Mouse (Mus musculus): ENCODE measurements at regions not wholly inside any gene's neighbourhood (a gene's known extent, or its start where the extent isn't known, plus 50 kb on each side); places are given as distances from the start of the nearest gene placed in this dataset.
A peak's percentile ranks its signal among the peaks of the same experiment; 100 is the strongest.

GRCm38 (mm10) chr12:25826928-25827327, 588.1 kb downstream of the Rnf144a start:
- H3K27me3 ChIP-seq (replicated peaks) = no peaks in the 10 kb centered on the region
- no peaks in the 10 kb centered on the region for H3K79me2 ChIP-seq (replicated peaks; ENCODE audit: control insufficient read depth, extremely low read depth, insufficient read depth, poor library complexity, severe bottlenecking)
- H3K9me3 ChIP-seq (replicated peaks; ENCODE audit: low read length) = no peaks in the 10 kb centered on the region
- no peak overlapping the region for H3K27ac ChIP-seq (ENCODE audit: insufficient read depth, low read depth)
- no peaks in the 10 kb centered on the region for H3K4me1 ChIP-seq (ENCODE audit: control insufficient read depth in 1 of 2, insufficient read depth in 2 of 2)
- dilution Hi-C loops (cut with MboI; ENCODE audit: extremely low pct_ligation_motif_present, extremely low pct_unique_long_range_greater_than_20kb, low sequenced_read_pairs) (no loop called here), in situ Hi-C loops (cut with MboI; ENCODE audit: low pct_ligation_motif_present, low pct_unique_long_range_greater_than_20kb, low sequenced_read_pairs) (no loop called here)
- H3K36me3 ChIP-seq (replicated peaks in 1 of 2; ENCODE audit: control insufficient read depth in 1 of 2, insufficient read depth in 1 of 2, low read length in 1 of 2) = no peaks in the 10 kb centered on the region
- DNase-seq (ENCODE audit: extremely low read depth) = no peak
- no peak overlapping the region for H3K4me2 ChIP-seq (ENCODE audit: insufficient read depth, low read depth, poor library complexity, severe bottlenecking)
- TF ChIP-seq SMC3 (IDR thresholded peaks at IDR 0.05; ENCODE audit: low read depth, low read length) (peak; percentile 11; the same call in 1 of the 2 replicates), SIN3A (IDR thresholded peaks at IDR 0.05; ENCODE audit: low read length) (no peak), ZKSCAN1 (IDR thresholded peaks at IDR 0.05; ENCODE audit: borderline replicate concordance, low read depth, low read length) (no peak), CTCF (conservative IDR thresholded peaks at IDR 0.05 in 1 of 2, IDR thresholded peaks at IDR 0.05 in 1 of 2; ENCODE audit: low read depth in 2 of 2, low read length in 2 of 2) (peak in 1 of 2 experiments; percentile 50; a peak in 2 of 4 replicates), RAD21 (IDR thresholded peaks at IDR 0.05; ENCODE audit: low read depth, low read length) (peak; percentile 43)
- H3K4me3 ChIP-seq (replicated peaks in 1 of 3; ENCODE audit: low read depth in 2 of 3, low read length in 2 of 3, poor library complexity in 1 of 3) = no peak overlapping the region
- no peak overlapping the region for H3K9ac ChIP-seq (ENCODE audit: insufficient read depth, low read depth)

GRCm38 (mm10) chr12:25826451-25826850, 588.6 kb downstream of the Rnf144a start:
- H3K4me3 ChIP-seq (replicated peaks in 1 of 3; ENCODE audit: low read depth in 2 of 3, low read length in 2 of 3, poor library complexity in 1 of 3) = no peak overlapping the region
- in situ Hi-C loops (cut with MboI; ENCODE audit: low pct_ligation_motif_present, low pct_unique_long_range_greater_than_20kb, low sequenced_read_pairs) = no loop called here
- no peaks in the 10 kb centered on the region for H3K27me3 ChIP-seq (replicated peaks)
- no peak overlapping the region for H3K9ac ChIP-seq (ENCODE audit: insufficient read depth, low read depth)
- H3K4me2 ChIP-seq (ENCODE audit: insufficient read depth, low read depth, poor library complexity, severe bottlenecking) = no peak overlapping the region
- no peak overlapping the region for H3K27ac ChIP-seq (ENCODE audit: insufficient read depth, low read depth)
- H3K79me2 ChIP-seq (replicated peaks; ENCODE audit: control insufficient read depth, extremely low read depth, insufficient read depth, poor library complexity, severe bottlenecking) = no peaks in the 10 kb centered on the region
- H3K4me1 ChIP-seq (ENCODE audit: control insufficient read depth in 1 of 2, insufficient read depth in 2 of 2) = no peaks in the 10 kb centered on the region
- dilution Hi-C loops (cut with MboI; ENCODE audit: extremely low pct_ligation_motif_present, extremely low pct_unique_long_range_greater_than_20kb, low sequenced_read_pairs) = no loop called here
- no peaks in the 10 kb centered on the region for H3K36me3 ChIP-seq (replicated peaks in 1 of 2; ENCODE audit: control insufficient read depth in 1 of 2, insufficient read depth in 1 of 2, low read length in 1 of 2)
- no peaks in the 10 kb centered on the region for H3K9me3 ChIP-seq (replicated peaks; ENCODE audit: low read length)
- no peak for DNase-seq (ENCODE audit: extremely low read depth)
- no peak for TF ChIP-seq RAD21 (IDR thresholded peaks at IDR 0.05; ENCODE audit: low read depth, low read length)
- TF ChIP-seq MXI1 (IDR thresholded peaks at IDR 0.05; ENCODE audit: low read depth, low read length) = no peak
- TF ChIP-seq MAX (IDR thresholded peaks at IDR 0.05; ENCODE audit: low read length) = no peak
- TF ChIP-seq RCOR1 (conservative IDR thresholded peaks at IDR 0.05; ENCODE audit: low read depth, low read length) = no peak
- no peak for TF ChIP-seq EP300 (IDR thresholded peaks at IDR 0.05; ENCODE audit: low read length)
- TF ChIP-seq ZC3H11A (IDR thresholded peaks at IDR 0.05; ENCODE audit: low read depth, low read length) = no peak
- no peak for TF ChIP-seq KAT2A (IDR thresholded peaks at IDR 0.05; ENCODE audit: insufficient replicate concordance, low read length)
- no peak for TF ChIP-seq SMC3 (IDR thresholded peaks at IDR 0.05; ENCODE audit: low read depth, low read length)
- TF ChIP-seq JUN (IDR thresholded peaks at IDR 0.05; ENCODE audit: insufficient read depth, low read depth, low read length) = no peak
- TF ChIP-seq NRF1 (IDR thresholded peaks at IDR 0.05; ENCODE audit: low read depth, low read length) = no peak
- no peak for TF ChIP-seq USF1 (IDR thresholded peaks at IDR 0.05; ENCODE audit: low read depth, low read length)
- no peak for TF ChIP-seq SIN3A (IDR thresholded peaks at IDR 0.05; ENCODE audit: low read length)
- TF ChIP-seq UBTF (IDR thresholded peaks at IDR 0.05; ENCODE audit: low read depth, low read length) = no peak
- no peak for TF ChIP-seq CHD1 (IDR thresholded peaks at IDR 0.05; ENCODE audit: low read depth, low read length)
